Mouse (Mus musculus) neural tube, postnatal 0 days (tissue): ENCODE results near the gene Gfod1. TPM values are rescaled to one million over a fixed set of nuclear protein-coding genes. Genes with fewer than 3 reads are reported as not detected.

Experiments used
- polyA plus RNA-seq: library from polyadenylated mRNA; unstranded; fragments of >200 nt; fragmentation: Nextera tagmentation; extraction: Ambion mirVana; gene quantifications from 2 replicates; pipeline ENCODE4 v1.2.1, GENCODE M21; 2015

Gene Gfod1
- polyA plus RNA-seq, result 3.0 and 3.4 TPM in 2 replicates

GRCm38 (mm10) chr13:43304018-43304431, at the start of gene Gfod1:
Gene Gfod1, minus strand, starts transcription at chr13:43304172.

GRCm38 (mm10) chr13:43171020-43171710, 132.8 kb downstream of the Gfod1 start, which contains the start of gene Tbc1d7:
Gene Tbc1d7, minus strand, starts transcription at chr13:43171501.

Other genes with a start within 250 kb of the Gfod1 start
- 73.4 and 80.5 TPM in 2 replicates for gene Tbc1d7, start 132.7 kb downstream of the Gfod1 start, polyA plus RNA-seq
- gene Sirt5, start 61.3 kb upstream of the Gfod1 start, polyA plus RNA-seq, result 21.3 and 25.2 TPM in 2 replicates
- gene Nol7, start 94.2 kb upstream of the Gfod1 start, polyA plus RNA-seq, result 185 and 199 TPM in 2 replicates
- 11.9 and 13.7 TPM in 2 replicates for gene Ranbp9, start 177.1 kb upstream of the Gfod1 start, polyA plus RNA-seq